Mouse (Mus musculus): ENCODE data around the gene Ccdc187. TPM values are rescaled to one million over a fixed set of nuclear protein-coding genes. Genes with fewer than 3 reads are reported as not detected.

The Ccdc187 gene
- total and polyA plus RNA-seq, 3 experiments: not detected

- peaks cover 66% of the 10 kb centered on the region for H3K27me3 ChIP-seq (replicated peaks)
- H3K27ac ChIP-seq (ENCODE audit: insufficient read depth, low read depth): no peak overlapping the region
- H3K4me2 ChIP-seq (ENCODE audit: insufficient read depth, low read depth, poor library complexity, severe bottlenecking): no peak overlapping the region
- dilution Hi-C loops (cut with MboI; ENCODE audit: extremely low pct_ligation_motif_present, extremely low pct_unique_long_range_greater_than_20kb, low sequenced_read_pairs): no loop called here
- no peak for DNase-seq (ENCODE audit: extremely low read depth)
- no peaks in the 10 kb centered on the region for H3K79me2 ChIP-seq (replicated peaks; ENCODE audit: control insufficient read depth, extremely low read depth, insufficient read depth, poor library complexity, severe bottlenecking)
- in situ Hi-C loops (cut with MboI; ENCODE audit: low pct_ligation_motif_present, low pct_unique_long_range_greater_than_20kb, low sequenced_read_pairs): no loop called here
- H3K4me3 ChIP-seq (replicated peaks in 1 of 3; ENCODE audit: low read depth in 2 of 3, low read length in 2 of 3, poor library complexity in 1 of 3): no peak overlapping the region
- H3K36me3 ChIP-seq (replicated peaks in 1 of 2; ENCODE audit: control insufficient read depth in 1 of 2, insufficient read depth in 1 of 2, low read length in 1 of 2): no peaks in the 10 kb centered on the region
- 0 out of 4 replicates have a peak, but pooled peaks cover 0 to 2% of the 10 kb centered on the region in 2 experiments for H3K4me1 ChIP-seq (ENCODE audit: control insufficient read depth in 1 of 2, insufficient read depth in 2 of 2)
- no peaks in the 10 kb centered on the region for H3K9me3 ChIP-seq (replicated peaks; ENCODE audit: low read length)
- TF ChIP-seq TBP (conservative IDR thresholded peaks at IDR 0.05; ENCODE audit: low read depth, low read length) (no peak), JUND (conservative IDR thresholded peaks at IDR 0.05; ENCODE audit: low read depth, low read length) (no peak), MAZ (IDR thresholded peaks at IDR 0.05; ENCODE audit: low read depth, low read length) (no peak), CTCF (conservative IDR thresholded peaks at IDR 0.05 in 1 of 2, IDR thresholded peaks at IDR 0.05 in 1 of 2; ENCODE audit: low read depth in 2 of 2, low read length in 2 of 2) (no peak), MYC (IDR thresholded peaks at IDR 0.05; ENCODE audit: low read depth, low read length) (no peak), BHLHE40 (IDR thresholded peaks at IDR 0.05; ENCODE audit: low read depth, low read length) (no peak)
- no peak overlapping the region for H3K9ac ChIP-seq (ENCODE audit: insufficient read depth, low read depth)
Observed at GRCm38 (mm10) chr2:26257315-26258096, 36.9 kb downstream of the Ccdc187 start.

GRCm38 (mm10) chr2:26254816-26255215 lies 39.5 kb downstream of the Ccdc187 start:
- no peak overlapping the region for H3K4me2 ChIP-seq (ENCODE audit: insufficient read depth, low read depth, poor library complexity, severe bottlenecking)
- H3K9ac ChIP-seq (ENCODE audit: insufficient read depth, low read depth): no peak overlapping the region
- in situ Hi-C loops (cut with MboI; ENCODE audit: low pct_ligation_motif_present, low pct_unique_long_range_greater_than_20kb, low sequenced_read_pairs): no loop called here
- dilution Hi-C loops (cut with MboI; ENCODE audit: extremely low pct_ligation_motif_present, extremely low pct_unique_long_range_greater_than_20kb, low sequenced_read_pairs): no loop called here
- no peaks in the 10 kb centered on the region for H3K9me3 ChIP-seq (replicated peaks; ENCODE audit: low read length)
- H3K4me3 ChIP-seq (replicated peaks in 1 of 3; ENCODE audit: low read depth in 2 of 3, low read length in 2 of 3, poor library complexity in 1 of 3): no peak overlapping the region
- 0 out of 4 replicates have a peak, but pooled peaks cover 0 to 2% of the 10 kb centered on the region in 2 experiments for H3K4me1 ChIP-seq (ENCODE audit: control insufficient read depth in 1 of 2, insufficient read depth in 2 of 2)
- H3K36me3 ChIP-seq (replicated peaks in 1 of 2; ENCODE audit: control insufficient read depth in 1 of 2, insufficient read depth in 1 of 2, low read length in 1 of 2): no peaks in the 10 kb centered on the region
- TF ChIP-seq ETS1 (conservative IDR thresholded peaks at IDR 0.05; ENCODE audit: low read depth, low read length) (no peak), SMC3 (IDR thresholded peaks at IDR 0.05; ENCODE audit: low read depth, low read length) (no peak), ZNF384 (IDR thresholded peaks at IDR 0.05; ENCODE audit: low read depth, low read length) (no peak), ELF1 (IDR thresholded peaks at IDR 0.05; ENCODE audit: low read depth, low read length) (no peak), IRF4 (IDR thresholded peaks at IDR 0.05; ENCODE audit: low read depth, low read length) (no peak), CTCF (conservative IDR thresholded peaks at IDR 0.05 in 1 of 2, IDR thresholded peaks at IDR 0.05 in 1 of 2; ENCODE audit: low read depth in 2 of 2, low read length in 2 of 2) (no peak), JUN (IDR thresholded peaks at IDR 0.05; ENCODE audit: insufficient read depth, low read depth, low read length) (no peak), MYC (IDR thresholded peaks at IDR 0.05; ENCODE audit: low read depth, low read length) (no peak), BHLHE40 (IDR thresholded peaks at IDR 0.05; ENCODE audit: low read depth, low read length) (no peak), MAZ (IDR thresholded peaks at IDR 0.05; ENCODE audit: low read depth, low read length) (no peak), SIN3A (IDR thresholded peaks at IDR 0.05; ENCODE audit: low read length) (no peak), POLR2AphosphoS2 (IDR thresholded peaks at IDR 0.05; ENCODE audit: low read depth, low read length) (no peak)
- H3K27ac ChIP-seq (ENCODE audit: insufficient read depth, low read depth): no peak overlapping the region
- DNase-seq (ENCODE audit: extremely low read depth): no peak
- no peaks in the 10 kb centered on the region for H3K79me2 ChIP-seq (replicated peaks; ENCODE audit: control insufficient read depth, extremely low read depth, insufficient read depth, poor library complexity, severe bottlenecking)
- H3K27me3 ChIP-seq (replicated peaks): peaks cover 91% of the 10 kb centered on the region

Data from CH12.LX (cell line).